Mouse (Mus musculus) CH12F3 (cell line): ENCODE results near the gene Nek10.

Experiments
- in situ Hi-C: fragments of 300-500 bp; cut with MboI; formaldehyde crosslinking; loops from 2 replicates; pipeline ENCODE4 v1.14.3; 2020; ENCODE audit warnings: low sequenced_read_pairs

Gene Nek10

DNA sequence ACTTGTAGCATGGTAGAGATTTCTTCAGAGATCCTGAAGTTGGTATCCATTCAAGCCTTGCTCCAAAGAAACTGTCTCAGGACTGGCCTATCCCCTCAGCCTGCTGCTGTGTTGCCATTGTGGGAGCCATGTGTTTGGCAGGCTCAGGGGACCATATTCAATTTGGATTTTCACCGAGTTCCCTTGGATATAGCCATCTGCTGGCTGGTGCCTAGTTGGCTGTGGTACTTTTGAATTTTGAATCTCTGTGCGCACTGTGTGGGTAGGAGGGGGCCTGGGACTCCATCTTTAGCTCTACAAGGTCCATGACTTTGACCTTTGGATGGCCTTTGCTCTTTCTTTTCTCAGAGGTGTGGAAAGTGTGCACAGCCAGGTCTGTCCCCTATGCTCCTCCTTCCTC lies 66.8 kb downstream of the Nek10 start:
- in situ Hi-C loops = loop anchor here (25.0 kb wide), 1 partner anchor 383 kb away; no protein-coding TSS in a partner anchor

DNA sequence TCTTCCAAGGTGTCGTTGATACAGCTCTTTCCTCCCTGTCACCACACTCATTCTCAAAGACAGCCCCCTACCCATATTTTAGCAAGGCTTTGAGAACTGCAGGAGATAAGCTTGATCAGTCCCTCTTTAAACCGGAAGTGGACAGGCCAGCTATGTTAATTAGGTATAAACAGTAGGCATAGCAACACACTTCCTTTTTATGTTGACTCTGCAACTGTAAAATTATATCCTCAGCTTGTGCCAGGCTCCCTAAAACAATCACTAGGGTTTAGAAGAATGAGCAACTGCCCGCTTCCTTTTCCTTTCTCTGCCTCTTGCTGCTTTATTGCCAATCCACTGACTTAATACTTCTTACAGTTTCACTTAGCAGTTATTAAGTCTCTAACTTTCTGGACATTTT lies 67.2 kb downstream of the Nek10 start:
- in situ Hi-C loops = loop anchor here (25.0 kb wide), 1 partner anchor 383 kb away; no protein-coding TSS in a partner anchor

DNA sequence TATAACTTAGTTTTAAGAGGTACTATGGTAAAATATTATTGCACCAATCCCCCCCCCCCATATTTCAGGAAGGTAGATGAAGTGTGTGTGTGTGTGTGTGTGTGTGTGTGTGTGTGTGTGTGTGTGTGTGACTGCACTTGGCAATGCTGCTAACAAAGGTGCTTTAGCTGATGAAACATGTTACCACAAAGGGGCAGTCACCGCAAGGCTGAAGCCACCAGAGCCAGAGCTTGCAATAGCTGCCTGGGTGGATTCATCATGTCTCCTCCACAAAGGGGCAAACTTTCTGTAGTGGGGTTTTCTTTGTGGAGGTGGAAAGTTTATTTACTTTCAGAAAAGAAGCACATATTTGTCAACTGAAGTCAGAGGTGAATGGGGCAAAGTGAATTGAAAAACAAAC lies 67.9 kb downstream of the Nek10 start:
- in situ Hi-C loops = loop anchor here (25.0 kb wide), 1 partner anchor 384 kb away; no protein-coding TSS in a partner anchor

DNA sequence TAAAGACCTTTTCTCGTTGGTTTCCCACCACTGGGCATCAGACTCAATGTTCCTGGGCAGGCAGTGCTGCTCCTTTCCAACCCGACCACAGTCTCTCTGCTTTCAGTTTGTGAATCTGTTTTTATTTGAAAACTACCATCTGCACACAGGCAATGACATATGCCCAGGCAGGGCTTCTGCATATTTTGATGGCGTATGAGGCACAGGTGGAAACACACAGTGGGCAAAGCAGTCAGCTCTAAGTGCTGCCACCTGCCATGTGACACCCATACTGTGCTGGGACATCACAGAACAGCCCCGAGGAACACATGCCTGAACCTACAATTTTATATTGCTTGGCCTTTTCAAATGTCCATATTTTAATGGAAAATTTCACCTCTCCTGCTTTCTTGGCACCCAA lies 68.5 kb downstream of the Nek10 start:
- in situ Hi-C loops = loop anchor here (25.0 kb wide), 1 partner anchor 384 kb away; no protein-coding TSS in a partner anchor

DNA sequence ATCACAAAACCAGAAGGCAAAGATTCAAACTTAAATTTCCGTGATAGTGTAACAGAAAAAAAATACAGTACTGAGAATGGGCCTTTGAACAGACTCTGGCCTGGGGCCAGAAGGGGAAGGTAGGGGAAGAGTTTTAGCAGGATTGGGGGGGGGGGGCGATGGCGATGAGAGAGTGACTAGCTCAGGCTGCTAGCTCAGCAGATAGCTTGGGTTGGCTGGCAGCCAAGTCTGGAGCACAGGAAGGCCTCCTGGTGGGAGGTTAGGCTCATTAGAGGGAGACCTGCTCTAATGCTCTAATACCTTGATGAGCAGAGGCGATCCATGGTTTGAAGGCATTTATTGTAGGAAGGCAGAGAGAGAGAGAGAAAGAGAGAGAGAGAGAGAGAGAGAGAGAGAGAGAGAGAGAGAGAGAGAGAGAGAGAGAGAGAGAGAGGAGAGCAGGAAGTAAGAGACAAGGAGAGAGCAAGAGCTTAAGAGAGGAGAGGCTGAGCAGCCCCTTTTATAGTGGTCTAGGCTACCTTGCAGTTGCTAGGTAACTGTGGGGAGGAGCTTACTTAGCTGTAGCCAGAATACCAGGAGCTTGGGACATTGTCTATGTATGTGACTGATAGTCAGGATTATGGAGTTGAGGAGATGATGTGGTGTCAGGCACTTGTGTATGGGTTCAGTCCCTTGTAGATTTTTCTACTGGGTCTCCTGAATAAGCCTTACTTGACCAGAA lies 90.9 kb downstream of the Nek10 start:
- in situ Hi-C loops = no loop called here

DNA sequence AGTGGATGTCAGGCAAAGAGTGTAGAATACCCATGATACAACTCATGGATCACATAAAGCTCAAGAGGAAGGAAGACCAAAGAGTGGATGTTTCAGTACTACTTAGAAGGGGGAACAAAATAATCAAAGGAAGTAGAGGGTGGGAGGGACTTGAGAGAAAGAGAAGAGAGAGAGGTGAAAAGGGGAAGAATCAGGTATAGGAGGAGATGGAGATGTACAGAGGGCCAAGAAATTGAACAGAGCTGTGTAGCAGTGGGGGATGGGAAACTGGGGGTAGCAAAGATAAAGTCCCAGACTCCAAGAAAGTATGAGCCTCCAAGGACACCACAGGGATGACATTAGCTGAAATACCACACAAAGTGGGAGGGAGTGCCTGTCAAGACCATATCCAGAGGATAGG lies 91.6 kb downstream of the Nek10 start:
- in situ Hi-C loops = no loop called here

DNA sequence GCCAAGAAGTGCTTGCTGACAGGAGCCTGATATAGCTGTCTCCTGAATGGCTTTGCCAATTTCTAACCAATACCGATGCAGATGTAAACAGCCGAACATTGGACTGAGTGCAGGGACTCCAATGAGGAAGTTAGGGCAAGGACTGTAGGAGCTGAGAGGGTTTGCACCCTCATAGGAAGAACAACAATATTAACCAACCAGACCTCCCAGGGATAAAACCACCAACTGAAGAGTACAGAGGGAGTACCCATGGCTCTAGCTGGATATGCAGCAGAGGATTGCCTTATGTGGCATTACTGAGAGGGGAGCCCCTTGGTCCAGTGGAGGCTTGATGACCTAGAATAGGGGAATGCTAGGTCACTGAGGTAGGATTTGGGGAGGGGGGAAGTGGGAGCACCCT lies 92.1 kb downstream of the Nek10 start:
- in situ Hi-C loops = no loop called here

DNA sequence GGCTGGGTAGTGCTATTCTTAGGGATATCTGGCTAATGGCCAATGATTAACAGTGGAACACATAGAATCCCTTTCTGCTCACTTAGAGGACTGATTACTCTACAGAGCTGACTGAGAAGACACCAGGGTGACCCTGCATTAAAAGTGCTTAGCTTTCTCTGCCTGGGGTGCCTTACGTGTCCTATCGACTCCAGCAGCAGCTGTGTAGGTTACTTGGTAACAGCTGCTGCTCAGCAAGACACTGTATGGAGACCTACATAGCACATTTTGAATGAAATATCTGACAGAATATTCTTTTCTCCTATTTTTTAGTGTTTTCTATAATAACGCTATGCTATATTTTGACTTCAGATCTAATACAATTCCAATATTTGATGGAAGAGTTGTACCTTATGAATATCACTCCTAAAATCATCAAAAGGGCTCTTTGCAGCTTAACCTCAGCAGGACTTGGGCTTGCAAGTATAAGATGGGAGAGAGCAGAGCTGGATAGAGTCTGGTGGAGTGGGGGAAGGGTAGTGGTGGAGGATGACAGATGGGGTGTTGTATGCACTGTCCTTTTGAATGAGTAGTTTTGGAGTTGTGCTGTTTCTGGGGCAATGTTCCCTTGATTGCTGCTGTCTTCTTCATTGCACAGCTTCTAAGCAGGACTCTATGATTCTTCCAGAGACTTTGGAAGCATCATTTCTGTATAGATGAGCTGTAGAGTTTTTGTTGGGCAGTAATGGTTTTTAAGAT lies 93.4 kb downstream of the Nek10 start:
- in situ Hi-C loops = no loop called here

DNA sequence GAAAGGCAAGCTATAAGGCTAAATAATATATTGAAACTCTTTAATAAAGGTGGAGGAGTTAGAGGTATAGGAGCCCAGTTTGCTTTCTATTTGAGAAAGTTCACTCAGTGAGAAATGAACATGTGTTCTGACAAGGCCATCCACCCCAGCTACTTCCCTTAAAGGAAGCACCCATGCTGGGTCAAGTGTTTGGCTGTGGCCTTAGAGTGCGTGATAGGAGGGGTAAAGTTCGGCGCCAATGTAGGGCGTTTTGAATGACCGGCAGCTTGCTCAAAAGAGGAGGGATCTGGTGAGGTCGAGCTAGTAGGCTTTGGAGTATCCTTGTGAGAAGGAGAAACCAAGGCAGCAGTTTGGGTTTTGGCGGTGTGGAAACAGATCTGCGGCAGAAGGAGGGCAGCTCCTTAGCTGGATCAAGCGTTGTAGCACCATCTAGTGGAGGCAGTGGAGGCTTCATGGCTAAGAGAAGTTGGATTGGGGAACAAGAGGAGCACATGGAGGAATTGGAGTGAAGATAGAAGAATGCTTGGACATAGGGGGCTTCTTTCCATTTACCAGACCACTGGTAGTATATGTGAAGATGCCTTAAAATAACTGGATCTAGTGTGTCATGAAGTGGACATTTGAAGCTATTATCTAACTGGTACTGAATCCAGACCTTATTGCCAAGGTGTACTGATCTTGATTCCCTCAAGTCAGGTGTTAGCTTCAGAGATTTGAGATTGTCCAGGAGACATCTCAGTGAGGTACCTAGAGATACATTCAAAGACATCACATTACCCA lies 101.7 kb downstream of the Nek10 start:
- in situ Hi-C loops = no loop called here

DNA sequence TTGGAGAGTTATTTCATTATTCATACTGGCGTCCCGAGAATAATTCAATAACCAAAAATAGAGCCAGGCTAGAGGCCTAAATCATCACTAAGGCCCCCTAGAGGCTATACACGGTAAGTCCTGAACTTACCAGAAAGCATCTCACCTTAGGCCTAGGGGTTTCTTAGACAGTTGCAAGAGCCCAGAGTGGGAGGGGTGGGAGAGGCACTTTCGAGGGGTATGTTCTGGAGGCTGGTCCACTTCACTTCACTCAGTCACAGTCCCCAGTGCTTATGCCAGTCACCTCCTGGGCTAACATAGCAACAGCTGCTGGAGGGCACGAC lies 102.3 kb downstream of the Nek10 start:
- in situ Hi-C loops = no loop called here

DNA sequence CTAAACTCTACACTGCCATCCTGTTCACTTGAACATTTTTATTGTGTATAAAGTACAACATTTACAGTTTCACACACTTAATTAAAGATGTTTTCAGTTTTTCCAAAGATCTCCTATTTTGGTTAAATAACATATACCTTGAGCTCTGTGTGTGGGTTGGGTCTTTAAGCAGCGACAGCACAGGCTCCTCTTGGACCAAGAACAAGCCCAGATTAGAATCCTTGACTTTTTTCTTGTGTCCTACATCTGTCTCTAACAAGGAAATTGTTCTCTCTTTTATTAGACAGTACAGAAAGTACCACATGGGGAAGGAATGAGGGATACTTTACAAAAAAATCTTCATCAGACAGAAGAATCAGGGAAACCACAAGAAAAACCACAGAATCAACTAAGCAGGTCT lies 122.4 kb downstream of the Nek10 start:
- in situ Hi-C loops = no loop called here

DNA sequence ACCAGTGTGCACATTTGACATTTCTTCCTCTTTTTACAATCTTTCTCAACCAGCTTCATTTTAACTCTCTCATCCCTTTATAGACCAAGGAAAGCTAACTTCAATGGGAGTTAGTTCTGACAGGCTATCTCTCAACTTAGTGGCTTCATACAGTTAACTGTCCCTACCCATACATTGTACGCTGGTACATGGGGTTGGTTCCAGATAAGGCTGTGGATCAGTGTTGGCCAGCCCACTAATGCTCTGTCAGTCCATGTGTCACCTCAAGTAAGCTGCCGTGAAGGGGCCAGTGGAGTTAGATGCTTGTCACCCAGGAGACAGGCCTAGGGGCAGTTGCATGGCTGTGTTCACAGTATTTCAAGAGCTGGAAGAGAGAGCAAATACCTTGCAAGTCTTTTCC lies 124.3 kb downstream of the Nek10 start:
- in situ Hi-C loops = no loop called here

DNA sequence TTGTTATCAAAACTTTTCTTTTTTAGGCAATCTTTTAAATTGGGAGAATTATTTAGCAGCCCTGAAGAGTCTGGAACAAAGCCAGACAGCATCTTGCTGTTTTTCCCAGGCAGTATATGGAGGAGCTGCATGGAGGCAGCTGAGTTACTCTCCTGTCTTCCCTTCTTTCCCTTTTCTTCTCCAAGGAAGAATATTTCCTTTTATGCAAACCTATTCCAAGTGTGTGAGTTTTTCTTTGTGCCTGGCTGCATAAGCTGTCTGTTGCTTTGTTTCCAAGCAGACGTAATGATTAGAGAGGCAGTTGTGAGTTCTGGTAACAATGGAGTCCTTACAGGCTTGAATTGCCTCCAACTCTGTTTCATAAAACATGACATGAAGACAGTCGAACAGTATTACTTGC lies 131.8 kb downstream of the Nek10 start:
- in situ Hi-C loops = no loop called here

DNA sequence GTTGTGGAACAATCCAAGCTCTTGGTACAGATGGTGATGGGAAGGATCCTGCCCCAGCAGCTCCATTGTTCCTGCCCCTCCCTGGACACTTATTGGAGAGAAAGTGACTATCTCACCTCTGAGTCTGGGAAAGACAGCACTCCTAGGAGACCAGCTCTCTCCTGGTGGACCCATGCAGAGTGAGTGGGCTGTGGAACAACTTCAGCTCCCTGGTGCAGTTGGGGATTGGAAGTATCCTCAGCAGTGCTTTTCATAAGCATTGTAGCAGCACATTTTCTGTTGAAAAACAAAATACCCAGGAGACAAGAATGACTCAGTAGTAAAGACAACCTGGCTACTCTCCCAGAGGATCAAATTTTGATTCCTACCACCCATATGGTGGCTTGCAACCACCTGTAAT lies 142.7 kb downstream of the Nek10 start:
- in situ Hi-C loops = no loop called here

DNA sequence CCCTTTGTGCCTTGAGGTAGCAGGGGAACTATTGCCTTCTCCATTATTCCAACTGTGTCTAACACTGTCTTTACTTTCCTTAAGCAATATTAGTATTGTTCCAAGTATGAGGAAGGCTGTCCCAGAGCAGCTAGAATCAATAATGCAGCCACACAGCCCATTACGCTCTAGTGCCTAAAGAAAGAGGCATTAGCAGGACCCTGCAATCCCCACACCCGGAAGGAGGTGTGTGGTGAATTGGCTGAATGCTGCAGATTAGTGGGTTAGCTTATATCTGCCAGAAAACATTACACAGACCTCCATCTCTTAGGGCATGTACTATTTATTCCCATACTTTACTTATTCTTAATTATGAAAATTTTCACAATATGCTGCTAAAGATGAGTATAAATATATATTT lies 145.8 kb downstream of the Nek10 start:
- in situ Hi-C loops = no loop called here

DNA sequence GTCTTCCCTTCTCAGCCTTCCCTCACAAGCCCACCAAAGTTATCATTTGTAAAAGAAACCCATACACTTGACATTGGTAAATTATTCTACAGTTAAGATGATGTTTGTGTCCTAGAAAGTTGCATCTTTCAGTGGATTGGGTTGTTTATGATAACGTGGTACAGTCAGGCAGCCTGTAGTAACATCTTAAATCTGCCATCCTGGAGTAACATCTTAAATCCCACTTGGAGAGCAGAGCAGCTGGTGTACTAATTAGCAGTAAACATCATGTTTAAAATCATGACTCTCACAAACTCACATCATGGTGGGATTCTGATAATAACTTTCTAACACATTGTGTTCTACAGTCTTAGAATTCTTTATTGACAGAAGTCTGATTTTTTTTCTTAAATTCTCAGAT lies 148.6 kb downstream of the Nek10 start:
- in situ Hi-C loops = no loop called here

DNA sequence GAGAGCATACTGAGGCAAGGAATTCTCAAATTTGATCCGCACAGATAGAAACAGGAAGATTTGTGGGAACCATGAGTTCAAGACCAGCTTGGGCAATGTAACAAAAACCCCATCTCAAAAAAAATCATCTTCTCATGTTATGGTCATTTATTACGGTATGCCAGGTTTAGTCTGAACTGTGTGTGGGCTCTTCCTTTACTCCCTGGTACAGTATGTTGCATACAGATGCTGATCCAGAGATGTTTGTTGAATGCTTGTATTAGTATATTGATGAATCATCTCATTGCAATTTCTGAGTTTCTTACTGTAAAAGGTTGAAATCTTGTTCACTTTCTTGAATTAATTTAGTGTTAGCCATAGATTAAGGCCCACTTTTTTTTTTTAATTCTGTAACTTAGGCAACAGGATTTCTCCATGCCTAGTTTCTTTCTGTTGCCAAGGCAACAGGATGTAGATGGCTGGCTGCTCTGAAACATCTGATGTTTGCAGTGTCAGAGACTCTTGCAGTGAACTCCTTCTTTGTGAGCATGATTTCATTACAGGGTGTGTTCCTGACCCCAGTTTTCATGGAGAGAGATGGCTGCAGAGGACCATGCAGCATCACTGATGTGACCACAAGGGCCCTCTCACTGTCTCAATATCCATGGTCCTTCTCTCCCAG lies 156.7 kb downstream of the Nek10 start:
- in situ Hi-C loops = no loop called here

DNA sequence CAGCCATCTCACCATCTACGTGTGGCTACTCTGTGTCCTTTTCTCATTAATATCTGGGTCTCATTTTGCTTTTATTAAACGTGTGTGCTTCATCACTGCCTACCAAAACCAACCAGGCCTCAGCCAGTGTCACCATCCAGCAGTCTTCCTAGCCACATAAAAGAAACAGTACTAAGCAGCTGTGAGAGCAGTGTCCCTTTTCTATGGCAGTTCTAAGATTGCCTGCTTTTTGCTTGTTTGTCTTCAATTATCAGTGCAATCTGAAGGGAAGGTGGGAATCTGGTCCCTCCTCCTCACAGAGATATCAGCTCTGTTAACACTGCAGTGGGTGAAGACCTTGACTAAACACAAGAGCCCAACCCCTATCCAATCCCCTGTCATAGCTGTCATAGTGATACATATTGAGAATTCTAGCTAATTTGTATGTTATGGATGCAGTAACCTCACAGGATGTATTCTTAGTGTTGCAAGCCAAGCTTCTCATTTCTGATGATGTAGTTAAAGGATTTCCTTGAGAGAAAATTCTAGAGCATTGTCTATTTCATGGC lies 157.3 kb downstream of the Nek10 start:
- in situ Hi-C loops = no loop called here

DNA sequence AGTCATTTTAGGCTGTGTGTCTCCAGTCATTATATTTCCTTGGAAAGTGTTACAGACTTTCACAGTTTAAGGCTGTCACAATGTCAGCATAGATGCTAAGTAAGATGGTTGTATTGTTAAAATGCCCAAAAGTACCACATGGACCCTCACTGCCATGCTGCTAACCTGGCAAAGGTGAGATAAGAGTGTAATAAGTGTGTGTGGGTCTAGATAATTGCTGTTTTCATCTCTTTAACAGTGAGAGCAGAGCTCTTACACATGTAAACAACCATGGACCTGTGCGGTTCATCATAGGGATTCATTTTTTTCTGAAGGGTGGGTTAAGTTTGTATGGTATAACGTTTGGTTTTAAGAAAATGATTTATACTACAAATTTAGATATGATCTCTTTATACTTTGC lies 167.4 kb downstream of the Nek10 start:
- in situ Hi-C loops = no loop called here

DNA sequence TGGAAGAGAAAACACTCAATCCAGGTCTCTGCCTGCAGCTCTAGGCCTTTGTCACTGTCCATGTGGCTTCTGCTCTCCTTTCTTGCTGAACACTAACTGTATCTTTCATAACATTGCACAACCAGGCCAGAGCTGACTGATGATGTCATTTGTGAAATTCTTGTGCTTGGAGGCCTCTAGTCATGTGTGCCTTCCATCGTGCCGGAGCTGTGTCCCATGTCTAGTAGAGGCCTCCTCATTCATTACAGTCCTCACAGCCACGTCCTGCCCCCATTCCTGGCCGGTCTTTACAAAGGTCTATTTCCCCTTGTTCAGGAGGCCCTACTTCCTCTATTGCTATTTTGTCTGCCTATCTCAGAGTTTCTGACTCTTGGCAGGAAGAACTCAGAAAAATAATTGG lies 167.8 kb downstream of the Nek10 start:
- in situ Hi-C loops = no loop called here

DNA sequence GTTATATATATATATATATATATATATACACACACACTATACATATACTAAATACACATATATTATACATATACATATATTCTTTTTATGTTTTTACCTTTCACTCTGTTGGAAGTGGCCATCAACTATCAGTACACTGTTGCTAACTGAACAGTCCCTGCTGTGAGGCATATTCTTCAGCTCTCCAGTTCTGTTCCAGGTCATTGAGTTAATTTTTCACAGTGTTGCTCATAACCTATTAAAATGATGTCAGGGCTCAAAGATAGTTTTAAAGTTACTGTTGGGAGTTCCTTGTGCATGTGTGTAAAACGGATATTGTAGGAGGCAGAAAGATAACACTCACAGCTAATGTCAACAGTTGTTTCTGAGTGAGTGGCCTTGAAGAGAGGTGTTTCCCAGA lies 170.9 kb downstream of the Nek10 start:
- in situ Hi-C loops = no loop called here
